Mouse (Mus musculus) liver, postnatal 0 days (tissue): ENCODE results near the gene Stx8.

Experiments
- CTCF ChIP-seq: sonication (generic); IDR thresholded peaks from 2 replicates; pipeline ENCODE4 v1.5.1; 2016; ENCODE audit warnings: antibody characterized with exemption, low read depth
- EP300 ChIP-seq: IDR thresholded peaks from 2 replicates; pipeline ENCODE4 v1.6.1; 2016; ENCODE audit warnings: antibody characterized with exemption, low read depth, mild to moderate bottlenecking

DNA sequence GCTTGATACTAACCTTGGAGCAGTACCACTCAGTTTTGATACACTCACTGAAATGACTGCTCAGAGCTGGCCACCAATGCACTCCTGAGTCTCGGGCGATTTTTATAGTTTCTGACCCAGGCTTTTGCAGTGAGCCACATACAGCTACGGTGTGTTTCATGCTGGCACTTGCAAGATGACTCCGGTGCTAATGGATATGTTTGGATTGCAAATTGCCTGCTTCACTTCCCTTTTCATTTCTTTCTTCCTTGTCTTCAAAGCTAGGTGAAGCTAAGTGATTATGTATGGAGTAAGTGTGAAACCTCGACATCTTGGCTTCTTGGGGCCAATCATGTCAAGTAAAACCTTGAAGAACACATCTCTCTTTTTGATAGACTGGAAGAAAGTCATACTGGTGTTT, 43.4 kb downstream of the Stx8 start:
- TF ChIP-seq CTCF (no peak), EP300 (no peak)
